Mouse (Mus musculus) ovary, postnatal 10 days (tissue): ENCODE data around the gene Gbp9.
"Not testable (repeated sequence)": the region's sequence is repeated elsewhere in the genome, so short reads cannot be mapped to it uniquely, and the experiment has no call there.

Experiments used
- DNase-seq: peaks from one replicate; pipeline ENCODE4 v3.0.0; 2022; ENCODE audit warnings: low spot score

Gbp9 gene

DNA sequence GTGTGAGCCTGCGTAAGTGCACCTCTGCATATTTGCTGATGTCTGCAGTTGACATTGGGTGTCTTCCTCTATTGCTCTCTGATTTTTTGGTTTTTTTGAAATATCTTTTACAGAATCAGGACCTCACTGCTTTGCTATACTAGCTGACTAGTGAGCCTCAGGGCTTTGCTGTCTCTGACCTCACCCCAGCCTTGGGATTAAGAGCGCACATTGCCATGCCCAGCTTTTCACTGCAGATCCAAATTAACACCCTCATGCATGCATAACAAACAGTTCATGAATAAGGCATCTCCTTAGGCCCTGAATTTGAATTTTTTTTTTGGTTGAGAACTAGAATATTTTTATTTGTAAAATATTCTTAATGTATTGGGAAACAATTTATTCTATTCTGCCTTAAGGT is 84.1 kb downstream of the Gbp9 start:
- no peak for DNase-seq

GRCm38 (mm10) chr5:105053471-105054169 is 85.7 kb downstream of the Gbp9 start:
- not testable (repeated sequence) for DNase-seq

GRCm38 (mm10) chr5:105032362-105032761 is 107.0 kb downstream of the Gbp9 start:
- no peak for DNase-seq
